Mouse (Mus musculus) heart, adult 8-10 months (tissue): ENCODE results near the gene Anxa7. TPM values are rescaled to one million over a fixed set of nuclear protein-coding genes. Genes with fewer than 3 reads are reported as not detected.

Experiments
- DNase-seq: peaks from one replicate; pipeline ENCODE4 v3.0.0; 2022; ENCODE audit warnings: low spot score
- total RNA-seq, 4 experiments: library from RNA; stranded (reverse); gene quantifications; 2 replicates each; pipeline ENCODE4 v1.2.4; 2022

The Anxa7 gene
- total RNA-seq, 4 experiments from 2014 or later = 49.3 to 61.6 (median 56.0) TPM

DNA sequence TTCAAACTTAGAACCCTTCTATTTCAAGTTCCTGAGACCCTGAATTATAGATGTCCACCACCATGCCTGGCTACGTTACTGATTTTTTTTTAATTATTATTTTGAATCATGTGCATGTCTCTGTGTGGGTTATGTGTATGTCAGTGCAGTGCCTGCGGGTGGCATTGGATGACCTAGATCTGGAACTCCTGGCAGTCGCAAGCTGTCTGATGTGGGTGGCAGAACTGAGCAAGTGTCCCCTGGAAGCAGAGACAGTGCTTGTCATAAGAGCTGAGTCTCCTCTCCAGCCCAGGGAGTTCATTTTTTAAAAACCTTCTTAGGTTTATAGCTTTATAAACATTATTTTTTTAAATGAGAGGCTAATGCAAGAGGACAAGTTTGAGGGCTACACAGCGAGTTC, 47.5 kb downstream of the Anxa7 start:
- no peak for DNase-seq

DNA sequence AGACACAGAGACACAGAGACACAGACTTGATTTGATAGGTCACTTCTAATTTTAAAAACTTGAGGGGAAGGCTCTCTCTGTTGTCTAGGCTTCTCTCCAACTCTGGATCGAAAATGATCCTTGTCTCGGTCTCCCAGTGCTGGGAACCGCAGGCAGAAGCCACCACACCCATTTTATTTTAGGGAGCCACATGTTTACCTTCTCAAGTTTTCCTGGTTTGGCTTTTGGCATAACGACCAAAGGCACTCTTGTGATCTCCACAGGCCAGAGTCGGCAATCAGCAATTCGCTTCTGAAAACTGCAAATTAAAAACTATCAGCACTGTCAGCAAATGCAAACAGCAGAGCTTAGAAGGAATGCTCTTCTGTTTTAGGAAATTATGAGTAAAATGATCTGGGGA, 48.2 kb downstream of the Anxa7 start:
- no peak for DNase-seq

DNA sequence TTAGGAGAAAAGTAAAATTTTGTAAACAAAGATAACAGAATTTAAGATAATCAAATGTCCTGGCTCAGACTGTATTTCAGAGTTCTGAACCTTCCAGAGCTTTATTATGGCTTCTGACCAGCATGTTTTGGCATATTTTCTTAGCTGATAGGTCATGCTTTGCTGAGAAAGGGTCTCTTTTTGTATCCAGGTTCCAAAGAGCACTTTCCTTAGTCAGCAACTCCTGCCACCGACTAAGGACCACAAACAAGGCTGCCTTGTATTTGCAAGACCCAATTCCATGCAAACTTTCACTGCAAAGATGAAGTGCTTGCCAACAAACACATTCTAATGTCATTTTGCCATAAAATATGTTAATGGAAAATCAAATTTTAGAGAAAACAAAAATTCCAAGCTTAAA, 50.1 kb downstream of the Anxa7 start:
- no peak for DNase-seq

DNA sequence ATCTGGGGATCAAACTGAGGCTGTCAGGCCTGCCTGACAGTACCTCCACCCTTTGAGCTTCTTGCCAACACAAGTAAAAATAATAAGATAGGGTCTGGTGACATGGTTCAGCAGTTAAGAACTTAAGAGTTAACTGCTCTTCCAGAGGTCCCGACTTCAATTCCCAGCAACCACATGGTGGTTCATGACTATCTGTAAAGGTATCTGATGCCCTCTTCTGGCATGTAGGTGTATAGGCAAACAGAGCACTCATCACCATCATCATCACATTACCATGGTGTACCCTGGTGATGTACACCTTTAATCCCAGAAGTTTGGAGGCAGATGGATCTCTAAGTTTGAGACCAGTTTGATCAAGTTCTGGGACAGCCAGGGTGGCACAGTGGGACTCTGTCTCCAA, 51.3 kb downstream of the Anxa7 start:
- no peak for DNase-seq

DNA sequence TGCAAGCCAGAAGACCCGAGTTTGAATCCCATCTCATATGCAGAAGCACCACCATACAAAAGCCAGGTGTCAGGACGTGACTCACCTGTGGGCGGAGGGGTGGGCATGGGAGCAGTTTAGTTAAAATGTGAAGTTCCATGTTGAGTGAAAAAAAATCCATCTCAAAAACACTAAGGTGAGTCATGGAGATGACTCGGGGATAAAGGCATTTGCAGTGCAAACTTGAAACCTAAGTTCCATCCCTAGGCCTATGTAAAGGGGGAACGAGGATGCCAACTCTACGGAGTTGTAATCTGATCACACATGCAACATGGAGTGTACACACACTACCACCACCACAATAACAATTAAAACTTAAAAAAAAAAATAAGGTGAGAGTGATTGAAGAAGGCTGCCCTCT, 56.9 kb downstream of the Anxa7 start:
- DNase-seq = no peak

DNA sequence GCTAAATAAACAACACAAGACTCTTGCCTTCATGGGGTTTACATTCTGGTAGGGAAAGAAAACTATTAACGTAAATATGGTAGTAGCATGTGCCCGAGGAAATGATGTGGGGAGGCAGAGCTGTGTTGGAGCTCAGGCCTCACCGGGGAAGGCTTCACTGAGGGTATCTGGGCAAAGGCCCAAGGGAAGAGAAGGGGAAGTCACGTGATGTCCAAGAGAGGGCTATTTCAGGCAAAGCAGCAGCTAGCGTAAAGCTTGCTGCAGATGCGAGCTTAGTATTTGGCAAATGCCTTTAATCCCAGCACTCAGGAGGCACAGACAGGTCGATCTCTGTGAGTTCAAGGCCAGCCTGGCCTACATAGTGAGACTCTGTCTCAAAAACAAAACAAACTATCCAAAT, 57.7 kb downstream of the Anxa7 start:
- peak; percentile 9 for DNase-seq

Other genes starting within 250 kb of the Anxa7 start
- not detected for gene Kcnk16, start 210.9 kb downstream of the Anxa7 start, total RNA-seq
- 10 to 100 TPM; 35.5 to 58.5 (median 43.4) TPM for gene Nudt13, start 185.4 kb downstream of the Anxa7 start, total RNA-seq
- 10 to 100 TPM; 38.3 to 42.0 (median 39.9) TPM for gene Ecd, start 132.0 kb downstream of the Anxa7 start, total RNA-seq
- gene Fam149b, start 132.0 kb downstream of the Anxa7 start, total RNA-seq = 10 to 100 TPM; 30.1 to 32.7 (median 30.5) TPM
- 10 to 100 TPM; 10.7 to 13.7 (median 12.1) TPM for gene Dnajc9, start 91.2 kb downstream of the Anxa7 start, total RNA-seq
- 10 to 100 TPM; 75.0 to 83.1 (median 78.0) TPM for gene Mrps16, start 86.5 kb downstream of the Anxa7 start, total RNA-seq
- not detected for gene Cfap70, start 27.9 kb downstream of the Anxa7 start, total RNA-seq
- under 1 TPM; 0.31 to 0.65 (median 0.38) TPM for gene Mss51, start 16.8 kb upstream of the Anxa7 start, total RNA-seq
- 10 to 100 TPM; 64.5 to 69.8 (median 69.3) TPM for gene Ppp3cb, start 66.4 kb upstream of the Anxa7 start, total RNA-seq
- 10 to 100 TPM; 11.3 to 26.0 (median 18.6) TPM for gene Usp54, start 160.9 kb upstream of the Anxa7 start, total RNA-seq
- gene Myoz1, start 176.4 kb upstream of the Anxa7 start, total RNA-seq = 1 to 10 TPM; 1.1 to 1.6 (median 1.4) TPM
- gene Synpo2l, start 188.2 kb upstream of the Anxa7 start, total RNA-seq = 100 to 1,000 TPM; 120 to 148 (median 126) TPM
- gene Sec24c, start 194.2 kb upstream of the Anxa7 start, total RNA-seq = 100 to 1,000 TPM in 3 of 4 experiments, 10 to 100 TPM in 1; 97.9 to 110 (median 103) TPM
- 1 to 10 TPM; 4.2 to 4.9 (median 4.6) TPM for gene Fut11, start 214.8 kb upstream of the Anxa7 start, total RNA-seq
- 100 to 1,000 TPM; 110 to 126 (median 118) TPM for gene Chchd1, start 222.9 kb upstream of the Anxa7 start, total RNA-seq
- 10 to 100 TPM; 38.7 to 47.0 (median 43.1) TPM for gene Zswim8, start 227.4 kb upstream of the Anxa7 start, total RNA-seq